Mouse (Mus musculus): Measurements from ENCODE around the gene Alyref. TPM values are rescaled to one million over a fixed set of nuclear protein-coding genes. Genes with fewer than 3 reads are reported as not detected.
"Not testable (repeated sequence)": the region's sequence is repeated elsewhere in the genome, so short reads cannot be mapped to it uniquely, and the experiment has no call there.

Alyref gene
- polyA plus RNA-seq, 1 experiment from 2014 or later: 406 TPM

DNA sequence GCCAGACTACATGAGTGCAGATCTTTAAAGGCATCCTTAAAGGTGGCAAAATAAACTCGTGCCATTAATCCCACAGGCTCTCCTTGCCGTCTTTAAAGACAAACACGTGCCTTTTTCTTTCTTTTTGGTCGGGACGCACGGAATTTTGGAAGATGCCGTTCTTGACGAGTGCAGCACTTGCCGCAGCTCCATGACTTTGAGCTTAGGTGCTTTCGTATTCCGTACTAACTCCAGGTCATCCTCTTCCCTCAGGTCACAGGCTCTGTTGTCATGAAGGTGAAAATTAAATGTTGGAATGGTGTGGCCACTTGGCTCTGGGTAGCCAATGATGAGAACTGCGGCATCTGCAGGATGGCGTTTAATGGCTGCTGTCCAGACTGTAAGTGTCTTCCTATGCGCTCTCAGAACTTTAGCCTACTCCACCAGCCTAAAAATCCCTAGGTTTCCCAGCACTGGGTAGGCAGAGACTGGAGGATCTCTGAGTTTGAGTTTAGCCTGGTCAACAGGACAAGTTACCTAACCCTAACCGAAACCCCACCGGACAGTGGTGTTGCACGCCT, 905 bp upstream of the Alyref start:
- ATAC-seq (ENCODE audit: low read depth): no peak
- Histone ChIP-seq H3K9ac (ENCODE audit: low read depth, low read length) (peak overlapping the region; percentile 100), H3K4me3 (ENCODE audit: low read depth, low read length) (peak overlapping the region; percentile 100), H3K9me3 (ENCODE audit: control insufficient read depth, low read length) (no peaks in the 10 kb centered on the region), H3K27me3 (replicated peaks; ENCODE audit: control insufficient read depth, insufficient read depth, low read length) (no peaks in the 10 kb centered on the region), H3K4me1 (ENCODE audit: control insufficient read depth, insufficient read depth, low read length) (peaks cover 10% of the 10 kb centered on the region), H3K36me3 (ENCODE audit: control insufficient read depth, insufficient read depth, low read length) (peaks cover 70% of the 10 kb centered on the region), H3K4me2 (ENCODE audit: low read depth, low read length) (peak overlapping the region; percentile 95), H3K27ac (replicated peaks; ENCODE audit: low read depth, low read length) (peak overlapping the region; percentile 94)
- 45% methylated on average over 17 of the region's 17 CpGs for WGBS
- no peak for DNase-seq (ENCODE audit: low spot score)

DNA sequence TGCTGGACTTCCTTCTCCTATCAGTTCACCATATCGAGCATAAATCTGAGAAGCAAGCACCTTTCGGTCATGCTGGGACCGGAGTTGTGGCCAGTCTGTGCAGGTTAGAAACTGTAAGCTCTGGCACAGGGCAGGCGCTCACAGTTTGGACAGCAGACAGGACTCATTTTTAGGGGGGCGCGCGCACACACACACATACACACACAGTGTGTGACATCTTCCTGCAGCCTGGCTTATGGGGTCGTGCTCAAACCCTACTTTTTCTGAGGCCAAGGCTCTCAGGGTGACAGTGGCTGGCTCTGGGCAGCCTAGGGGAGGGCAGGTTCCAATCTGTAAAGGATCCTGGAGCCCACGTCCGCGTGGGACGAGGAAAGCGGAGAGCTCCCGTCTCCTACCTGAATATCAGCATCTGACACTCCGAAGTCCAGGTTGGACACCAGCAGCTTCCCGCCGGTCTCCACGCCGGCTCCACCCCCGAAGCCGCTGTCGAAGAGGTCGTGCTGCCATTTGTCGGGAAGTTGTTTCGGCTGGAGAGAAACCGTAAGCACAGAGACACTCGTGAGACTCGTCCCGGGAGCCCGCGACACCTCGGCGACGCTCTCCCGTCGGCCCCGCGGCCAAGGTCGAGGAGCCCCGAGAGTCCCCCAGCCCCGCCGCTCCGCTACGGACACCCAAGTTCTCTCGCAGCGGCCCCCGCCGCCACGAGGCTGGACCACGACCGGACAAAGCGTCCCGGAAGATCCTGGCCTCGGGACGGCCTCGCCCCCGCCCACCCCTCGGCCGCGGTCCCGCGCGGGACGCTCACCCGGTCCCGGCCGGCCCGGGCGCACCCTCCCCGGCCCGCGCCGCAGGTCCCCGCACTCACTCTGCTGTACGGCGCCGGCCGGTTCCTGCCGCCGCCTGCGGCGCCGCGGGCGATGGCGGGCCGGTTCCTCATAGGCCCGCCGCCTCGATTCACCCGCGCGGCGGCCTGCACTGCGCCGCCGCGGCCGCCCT, 627 bp downstream of the Alyref start:
- Histone ChIP-seq H3K4me3 (ENCODE audit: low read depth, low read length) (peak overlapping the region; percentile 100), H3K9me3 (ENCODE audit: control insufficient read depth, low read length) (no peaks in the 10 kb centered on the region), H3K27me3 (replicated peaks; ENCODE audit: control insufficient read depth, insufficient read depth, low read length) (no peaks in the 10 kb centered on the region), H3K4me2 (ENCODE audit: low read depth, low read length) (peak overlapping the region; percentile 95), H3K27ac (replicated peaks; ENCODE audit: low read depth, low read length) (peak overlapping the region; percentile 94), H3K4me1 (ENCODE audit: control insufficient read depth, insufficient read depth, low read length) (peaks cover 10% of the 10 kb centered on the region), H3K9ac (ENCODE audit: low read depth, low read length) (peak overlapping the region; percentile 100), H3K36me3 (ENCODE audit: control insufficient read depth, insufficient read depth, low read length) (peaks cover 70% of the 10 kb centered on the region)
- 9% methylated on average over 30 of the region's 99 CpGs for WGBS
- DNase-seq (ENCODE audit: low spot score) (no peak), ATAC-seq (ENCODE audit: low read depth) (peak; percentile 23)

DNA sequence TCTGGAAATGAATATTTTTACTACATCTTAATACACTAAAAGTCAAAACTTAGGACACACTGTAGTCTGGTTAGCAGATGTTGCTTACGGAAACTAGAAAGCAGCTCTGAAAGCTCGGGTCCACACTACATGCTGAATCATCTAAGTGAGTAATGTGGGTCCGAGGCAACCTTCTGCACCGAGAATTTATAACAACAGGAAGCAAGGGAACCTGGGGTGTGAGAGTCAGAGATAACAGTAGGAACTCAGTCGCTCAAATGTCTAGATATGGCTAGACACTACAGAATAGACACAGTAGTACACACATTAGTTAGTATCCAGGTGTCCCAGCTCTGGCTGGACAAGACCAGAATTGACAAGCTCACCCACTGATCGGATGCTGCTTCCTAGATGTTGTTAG, 9.6 kb downstream of the Alyref start:
- H3K4me1 ChIP-seq (ENCODE audit: control insufficient read depth, insufficient read depth, low read length): no peaks in the 10 kb centered on the region
- WGBS: 95% methylated on average over 6 of the region's 6 CpGs

DNA sequence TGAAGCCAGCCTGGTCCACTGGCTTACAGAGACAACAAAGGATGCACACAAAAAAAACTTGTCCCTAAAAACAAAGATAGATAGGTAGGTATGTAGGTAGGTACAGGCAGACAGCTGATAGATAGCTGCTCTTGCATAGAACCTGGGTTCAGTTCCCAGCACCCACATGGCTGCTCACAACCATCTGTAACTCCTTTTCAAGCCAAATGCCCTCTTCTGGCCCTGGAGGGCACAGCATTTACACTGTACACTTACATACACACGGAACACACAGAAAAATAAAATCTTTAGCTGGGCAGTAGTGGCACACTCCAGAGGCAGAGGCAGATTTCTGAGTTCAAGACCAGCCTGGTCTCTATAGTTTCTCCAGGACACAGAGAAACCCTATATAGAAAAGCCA, 14.2 kb downstream of the Alyref start:
- Histone ChIP-seq H3K27me3 (replicated peaks; ENCODE audit: control insufficient read depth, insufficient read depth, low read length) (no peaks in the 10 kb centered on the region), H3K4me3 (ENCODE audit: low read depth, low read length) (no peak overlapping the region), H3K4me2 (ENCODE audit: low read depth, low read length) (no peak overlapping the region), H3K36me3 (ENCODE audit: control insufficient read depth, insufficient read depth, low read length) (peaks cover 69% of the 10 kb centered on the region), H3K9ac (ENCODE audit: low read depth, low read length) (no peak overlapping the region), H3K4me1 (ENCODE audit: control insufficient read depth, insufficient read depth, low read length) (peaks cover 9% of the 10 kb centered on the region), H3K27ac (replicated peaks; ENCODE audit: low read depth, low read length) (no peak overlapping the region), H3K9me3 (ENCODE audit: control insufficient read depth, low read length) (peaks cover 4% of the 10 kb centered on the region; the same call in 1 of the 2 replicates)
- 90% methylated on average over 1 of the region's 1 CpGs for WGBS
- DNase-seq (ENCODE audit: low spot score): no peak
- ATAC-seq (ENCODE audit: low read depth): no peak

More for the DNA sequence above, 9.6 kb downstream of the Alyref start:
- Histone ChIP-seq H3K9ac (ENCODE audit: low read depth, low read length) (no peak overlapping the region), H3K36me3 (ENCODE audit: control insufficient read depth, insufficient read depth, low read length) (peaks cover 99% of the 10 kb centered on the region), H3K4me3 (ENCODE audit: low read depth, low read length) (no peak overlapping the region), H3K9me3 (ENCODE audit: control insufficient read depth, low read length) (peaks cover 4% of the 10 kb centered on the region; the same call in 1 of the 2 replicates), H3K27ac (replicated peaks; ENCODE audit: low read depth, low read length) (no peak overlapping the region), H3K4me2 (ENCODE audit: low read depth, low read length) (no peak overlapping the region), H3K27me3 (replicated peaks; ENCODE audit: control insufficient read depth, insufficient read depth, low read length) (no peaks in the 10 kb centered on the region)
- ATAC-seq (ENCODE audit: low read depth) (no peak), DNase-seq (ENCODE audit: low spot score) (no peak)

DNA sequence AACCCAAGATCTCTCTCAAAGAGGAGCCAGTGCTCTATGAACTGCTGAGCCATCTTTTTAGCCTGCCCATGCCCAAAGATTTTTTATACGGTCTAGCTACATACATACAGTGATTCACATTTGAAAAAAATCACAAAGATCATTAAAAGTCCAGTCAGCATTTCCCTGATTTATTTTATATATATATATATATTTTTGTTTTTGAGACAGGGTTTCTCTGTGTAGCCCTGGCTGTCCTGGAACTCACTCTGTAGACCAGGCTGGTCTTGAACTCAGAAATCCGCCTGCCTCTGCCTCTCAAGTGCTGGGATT, 15.2 kb downstream of the Alyref start:
- WGBS: 90% methylated on average over 2 of the region's 2 CpGs
- not testable (repeated sequence) for H3K9ac ChIP-seq (ENCODE audit: low read depth, low read length); H3K4me2 ChIP-seq (ENCODE audit: low read depth, low read length); H3K27ac ChIP-seq (replicated peaks; ENCODE audit: low read depth, low read length); H3K9me3 ChIP-seq (ENCODE audit: control insufficient read depth, low read length); H3K4me3 ChIP-seq (ENCODE audit: low read depth, low read length); DNase-seq (ENCODE audit: low spot score); H3K27me3 ChIP-seq (replicated peaks; ENCODE audit: control insufficient read depth, insufficient read depth, low read length); H3K4me1 ChIP-seq (ENCODE audit: control insufficient read depth, insufficient read depth, low read length); ATAC-seq (ENCODE audit: low read depth)
- H3K36me3 ChIP-seq (ENCODE audit: control insufficient read depth, insufficient read depth, low read length): peaks cover 69% of the 10 kb centered on the region

DNA sequence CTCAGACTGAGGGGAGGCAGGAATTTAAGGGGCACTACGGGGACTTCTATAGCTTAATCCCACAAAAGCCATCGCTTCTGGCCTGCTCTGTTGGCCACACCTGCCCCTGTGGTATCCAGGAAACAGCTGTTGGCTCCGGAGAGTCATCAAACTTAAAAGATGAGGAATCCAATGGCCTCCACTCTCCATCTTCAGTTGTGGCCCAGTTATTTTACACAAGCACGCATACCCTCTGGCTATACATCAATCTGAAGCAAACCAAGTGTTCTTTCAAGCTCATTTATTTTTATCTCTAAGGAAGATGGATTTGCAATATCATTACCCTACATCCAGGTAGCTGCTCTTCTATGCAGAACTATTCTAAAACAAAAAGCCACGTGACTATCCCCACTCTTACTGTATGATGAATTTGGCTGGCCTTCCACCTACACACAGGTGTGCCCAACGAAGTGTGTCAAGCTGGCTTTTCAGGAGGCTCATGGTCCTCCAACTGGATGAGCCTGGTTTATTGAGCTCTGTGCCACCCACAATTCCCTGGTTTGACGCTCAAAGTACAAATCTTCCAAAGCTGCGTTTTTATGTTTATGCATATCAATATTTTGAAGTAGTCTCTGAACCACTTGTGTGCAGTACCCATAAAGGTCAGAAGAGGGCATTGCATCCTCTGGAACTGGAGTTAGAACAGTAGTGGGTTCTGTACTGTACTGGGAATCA, 15.7 kb downstream of the Alyref start:
- peaks cover 4% of the 10 kb centered on the region; the same call in 1 of the 2 replicates for H3K9me3 ChIP-seq (ENCODE audit: control insufficient read depth, low read length)
- ATAC-seq (ENCODE audit: low read depth): no peak
- peaks cover 9% of the 10 kb centered on the region for H3K4me1 ChIP-seq (ENCODE audit: control insufficient read depth, insufficient read depth, low read length)
- no peak for DNase-seq (ENCODE audit: low spot score)
- H3K4me3 ChIP-seq (ENCODE audit: low read depth, low read length): peak overlapping the region; percentile 88
- peak overlapping the region; percentile 64 for H3K4me2 ChIP-seq (ENCODE audit: low read depth, low read length)
- peak overlapping the region; percentile 94 for H3K9ac ChIP-seq (ENCODE audit: low read depth, low read length)
- 72% methylated on average over 8 of the region's 8 CpGs for WGBS
- H3K36me3 ChIP-seq (ENCODE audit: control insufficient read depth, insufficient read depth, low read length): peaks cover 69% of the 10 kb centered on the region
- H3K27ac ChIP-seq (replicated peaks; ENCODE audit: low read depth, low read length): peak overlapping the region; percentile 96
- H3K27me3 ChIP-seq (replicated peaks; ENCODE audit: control insufficient read depth, insufficient read depth, low read length): no peaks in the 10 kb centered on the region

DNA sequence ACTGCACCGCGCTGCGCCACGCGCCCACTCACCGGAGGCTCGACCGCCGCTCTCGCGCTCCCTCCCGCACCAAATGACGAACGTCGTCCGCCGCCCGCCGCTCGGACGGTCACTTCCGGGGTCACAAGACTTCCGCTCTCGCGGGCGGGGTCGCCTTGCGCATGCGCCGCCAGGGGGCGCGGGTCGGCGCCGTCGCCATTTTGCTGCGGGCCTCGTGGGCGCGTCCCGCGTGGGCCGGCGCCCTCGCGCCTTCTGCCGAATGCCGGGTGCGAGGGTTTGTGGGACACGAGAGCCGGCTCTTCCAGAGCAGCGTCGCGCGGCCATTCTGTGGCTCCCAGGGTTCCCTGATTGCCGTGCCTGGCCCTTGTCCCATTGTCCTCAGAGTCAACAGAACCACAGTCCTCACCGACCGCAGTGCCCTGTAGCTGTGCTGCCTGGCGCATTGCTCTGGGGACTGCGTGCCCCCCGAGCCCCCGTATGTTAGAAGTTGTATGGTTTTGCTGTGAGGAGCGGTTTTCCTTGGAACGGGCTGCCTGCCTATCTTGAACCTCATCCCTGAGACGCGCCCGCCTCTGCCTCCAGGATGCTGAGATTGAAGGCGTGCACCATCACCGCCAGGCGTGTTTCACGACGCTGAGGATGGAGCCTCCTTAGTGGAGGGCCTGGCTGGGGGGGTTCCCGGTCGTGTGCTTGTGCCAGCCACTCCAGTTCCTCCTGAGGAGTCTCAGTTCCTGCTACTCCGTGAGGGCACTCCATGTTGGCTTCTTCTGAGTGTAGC, 16.5 kb downstream of the Alyref start, which contains the start of gene Arhgdia:
Arhgdia (minus strand) TSS at position 135 of the 778 bp plus-strand sequence.
- Histone ChIP-seq H3K4me2 (ENCODE audit: low read depth, low read length) (peak within 1 kb of the TSS; percentile 64), H3K36me3 (ENCODE audit: control insufficient read depth, insufficient read depth, low read length) (peaks cover 66% of the 10 kb centered on the region), H3K27me3 (replicated peaks; ENCODE audit: control insufficient read depth, insufficient read depth, low read length) (no peaks in the 10 kb centered on the region), H3K4me1 (ENCODE audit: control insufficient read depth, insufficient read depth, low read length) (peaks cover 9% of the 10 kb centered on the region), H3K4me3 (ENCODE audit: low read depth, low read length) (peak within 1 kb of the TSS; percentile 88), H3K27ac (replicated peaks; ENCODE audit: low read depth, low read length) (peak within 1 kb of the TSS; percentile 96), H3K9ac (ENCODE audit: low read depth, low read length) (peak within 1 kb of the TSS; percentile 94), H3K9me3 (ENCODE audit: control insufficient read depth, low read length) (peaks cover 4% of the 10 kb centered on the region; the same call in 1 of the 2 replicates)
- ATAC-seq (ENCODE audit: low read depth): peak; percentile 58
- 9% methylated on average over 56 of the region's 75 CpGs for WGBS
- DNase-seq (ENCODE audit: low spot score): peak; percentile 88

Data from embryonic facial prominence, embryonic 14.5 days (tissue).